Mouse (Mus musculus) small intestine, adult 2 months (tissue): ENCODE results near the gene 1700001C19Rik.

Experiments
- CTCF ChIP-seq: fragments of 200-500 bp; IDR thresholded peaks from 2 replicates; pipeline ENCODE4 v1.5.1; 2012; ENCODE audit warnings: low read depth, mild to moderate bottlenecking, control low read depth, inconsistent platforms, low read length, moderate library complexity, mixed read lengths; ENCODE audit not compliant: insufficient replicate concordance, insufficient read length; ENCODE audit errors: extremely low read depth
- POLR2A ChIP-seq: fragments of 200-500 bp; IDR thresholded peaks from 2 replicates; pipeline ENCODE4 v1.6.1; 2012; ENCODE audit warnings: low read depth, mild to moderate bottlenecking, control low read depth, inconsistent platforms, low read length, moderate library complexity

- no peak for TF ChIP-seq CTCF
- TF ChIP-seq POLR2A: no peak
Observed at GRCm38 (mm10) chr17:47445518-47445917, 8.3 kb upstream of the 1700001C19Rik start.
